Mouse (Mus musculus) cerebellum, adult 18-20 months (tissue): Measurements from ENCODE around the gene Kel.

Experiments
- DNase-seq, 2 experiments: peaks; one replicate each; pipeline ENCODE4 v3.0.0; 2021

Kel gene

DNA sequence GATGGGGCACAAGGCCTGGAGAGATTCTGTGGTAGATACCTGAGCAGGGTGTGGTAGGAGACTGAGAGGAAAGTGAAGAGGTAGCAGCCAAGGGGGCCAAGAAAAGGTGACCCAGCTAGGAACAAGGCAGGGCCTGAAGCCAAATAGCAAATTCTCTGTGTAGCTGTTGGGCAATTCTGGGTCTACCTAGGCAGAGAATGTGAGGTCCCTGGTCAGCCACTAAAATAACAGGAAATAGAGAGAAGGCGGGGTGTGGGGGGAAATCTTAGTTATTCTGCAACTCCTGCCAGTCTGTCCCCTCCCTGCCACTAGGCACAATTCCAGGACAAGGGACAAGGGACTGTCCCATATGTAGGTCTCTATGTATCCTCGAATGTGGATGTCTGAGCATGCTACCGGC lies 60.9 kb downstream of the Kel start:
- DNase-seq = no peak

DNA sequence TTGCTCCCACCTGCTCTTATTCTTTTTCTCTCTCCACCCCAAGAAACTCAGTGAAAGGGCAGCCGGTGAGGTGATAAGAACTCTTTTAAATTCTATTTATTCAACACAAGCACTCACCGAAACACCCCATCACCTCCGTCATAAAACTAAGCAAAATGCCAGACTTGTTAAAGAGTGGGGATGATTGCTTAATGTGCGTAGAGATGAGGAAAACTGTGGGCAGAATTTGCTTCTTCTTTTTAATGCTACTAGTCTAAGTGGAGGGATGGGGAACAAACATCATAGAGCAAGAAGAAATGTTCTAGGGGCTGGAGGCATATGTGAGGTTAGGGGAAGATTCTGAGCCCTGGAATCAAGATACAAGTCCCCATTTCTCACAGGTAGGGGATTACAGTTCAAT lies 61.4 kb downstream of the Kel start:
- no peak for DNase-seq

DNA sequence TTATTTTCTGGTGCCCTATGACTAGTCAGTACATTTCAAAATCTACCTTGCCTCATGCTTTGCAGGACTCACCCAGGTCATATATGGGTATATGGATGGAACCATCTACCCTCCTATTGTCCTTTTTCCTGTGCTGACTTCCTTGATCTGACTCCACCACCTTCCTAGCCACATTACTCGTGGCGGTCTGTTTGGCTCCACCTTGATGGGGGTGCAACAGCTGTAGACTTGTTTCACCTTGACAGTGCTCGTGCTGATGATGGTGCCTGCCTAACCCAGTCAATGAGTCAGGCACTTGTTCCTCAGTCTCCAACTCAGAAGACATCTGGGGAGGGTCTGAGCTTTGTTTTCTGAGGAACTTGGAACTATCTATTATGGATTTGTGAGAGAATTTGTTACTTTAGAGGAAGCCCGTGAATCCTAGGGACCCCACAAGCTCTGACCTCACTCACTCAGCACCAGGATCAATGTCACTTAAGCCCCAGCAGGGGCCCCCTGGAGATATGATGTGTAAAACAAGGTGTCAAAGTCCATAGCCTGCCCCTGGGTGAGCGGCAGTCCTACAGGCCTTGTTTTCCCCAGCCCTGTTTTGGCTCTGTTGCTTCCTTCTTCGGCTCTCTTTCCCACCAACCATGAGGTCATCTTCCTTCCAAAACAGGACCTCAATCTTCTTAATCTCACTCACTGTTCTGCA lies 62.8 kb downstream of the Kel start:
- no peak for DNase-seq

DNA sequence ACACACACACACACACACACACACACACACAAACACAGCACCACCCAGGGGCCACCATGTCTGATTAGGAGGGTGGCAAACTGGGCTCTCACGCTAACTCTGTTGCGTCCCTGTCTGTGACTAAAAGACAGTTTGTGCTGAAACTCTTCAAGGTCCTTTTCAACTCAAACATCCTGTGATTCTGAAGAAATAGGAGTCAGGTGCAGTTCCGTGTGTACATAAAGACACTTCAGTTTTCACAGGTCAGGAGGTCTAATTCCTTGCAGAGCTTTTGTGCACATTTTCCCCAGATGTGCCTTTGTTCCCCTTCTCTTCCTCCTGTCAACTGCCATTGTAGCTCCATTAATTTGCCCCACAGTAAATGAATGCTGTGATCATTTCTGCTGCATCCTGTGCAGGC lies 63.7 kb downstream of the Kel start:
- DNase-seq = no peak

DNA sequence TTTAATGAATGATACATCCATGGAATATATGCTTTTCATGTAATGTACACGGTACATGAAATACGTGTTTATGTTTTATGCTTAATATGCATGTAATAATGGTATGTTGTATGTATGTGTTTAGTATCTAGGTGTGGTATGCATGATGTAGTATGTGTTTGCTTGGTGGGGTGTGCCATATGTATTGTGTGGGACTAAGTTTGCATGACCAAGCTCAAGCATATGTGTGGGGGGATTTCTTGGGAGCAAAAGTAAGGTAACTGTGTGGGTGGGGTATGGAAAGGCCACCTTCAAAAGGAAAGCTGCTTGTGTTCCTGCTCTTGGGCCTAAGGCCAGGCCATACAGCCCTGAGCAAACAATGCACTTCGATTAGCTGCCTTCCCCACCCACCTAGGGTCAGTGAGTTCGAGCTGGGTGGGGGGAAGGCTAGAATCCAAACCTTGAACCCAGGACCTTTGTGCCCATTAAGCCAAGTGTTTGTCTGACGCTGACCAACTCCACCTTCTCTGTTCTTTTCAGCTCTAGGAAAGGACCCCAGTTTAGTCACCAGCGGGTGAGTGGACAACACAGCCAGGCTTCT lies 66.1 kb downstream of the Kel start:
- no peak for DNase-seq

DNA sequence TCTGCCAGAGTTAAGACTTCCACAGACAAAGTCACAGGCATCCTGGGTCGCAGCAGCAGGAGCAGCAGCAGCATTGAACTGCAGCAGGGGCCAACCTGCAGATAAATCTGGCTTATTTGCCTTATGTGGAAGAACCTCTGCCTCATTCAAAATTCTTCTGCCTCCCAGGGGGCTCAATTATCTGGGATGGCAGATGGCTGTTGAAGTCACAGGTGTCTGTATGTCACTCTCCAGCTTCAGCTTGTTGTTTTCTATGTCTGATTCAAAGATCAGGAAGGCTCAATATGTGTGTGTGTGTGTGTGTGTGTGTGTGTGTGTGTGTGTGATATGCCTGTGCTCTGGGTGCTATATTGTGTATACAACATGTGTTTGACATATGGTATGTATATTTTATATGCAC lies 66.7 kb downstream of the Kel start:
- no peak for DNase-seq
